Mouse (Mus musculus) intestine, postnatal 0 days (tissue): Measurements from ENCODE around the gene Slc8a1. TPM values are rescaled to one million over a fixed set of nuclear protein-coding genes. Genes with fewer than 3 reads are reported as not detected.

ENCODE experiments used
- ATAC-seq: fragments of 200-750 bp; cut with Nextera tagmentation; 2 replicates; pipeline ENCODE4 v1.8.0; 2017; ENCODE audit warnings: mild to moderate bottlenecking, moderate TSS enrichment, moderate library complexity
- H3K27ac ChIP-seq: fragments of 300-500 bp; sonication (generic); 2 replicates; pipeline ENCODE4 v1.5.1; 2014; ENCODE audit warnings: mild to moderate bottlenecking, low read depth, low read length, moderate library complexity
- H3K27me3 ChIP-seq: fragments of 300-500 bp; sonication (generic); replicated peaks from 2 replicates; pipeline ENCODE4 v1.6.1; 2014; ENCODE audit warnings: low read length, mixed read lengths; ENCODE audit not compliant: control insufficient read depth, insufficient read depth
- H3K36me3 ChIP-seq: fragments of 300-500 bp; sonication (generic); 2 replicates; pipeline ENCODE4 v1.6.1; 2014; ENCODE audit warnings: mild to moderate bottlenecking, moderate library complexity; ENCODE audit not compliant: control insufficient read depth, insufficient read depth
- H3K4me1 ChIP-seq: fragments of 300-500 bp; sonication (generic); replicated peaks from 2 replicates; pipeline ENCODE4 v1.6.1; 2014; ENCODE audit warnings: antibody characterized with exemption, low read length, mixed read lengths; ENCODE audit not compliant: control insufficient read depth, insufficient read depth
- H3K4me2 ChIP-seq: fragments of 300-500 bp; sonication (generic); replicated peaks from 2 replicates; pipeline ENCODE4 v1.6.1; 2014; ENCODE audit warnings: low read depth, mild to moderate bottlenecking, moderate library complexity
- H3K4me3 ChIP-seq: fragments of 300-500 bp; sonication (generic); 2 replicates; pipeline ENCODE4 v1.5.1; 2014; ENCODE audit warnings: low read depth, low read length
- H3K9ac ChIP-seq: fragments of 300-500 bp; sonication (generic); 2 replicates; pipeline ENCODE4 v1.6.1; 2014; ENCODE audit warnings: mild to moderate bottlenecking, low read depth, low read length
- H3K9me3 ChIP-seq: fragments of 300-500 bp; sonication (generic); 2 replicates; pipeline ENCODE4 v1.6.1; 2016; ENCODE audit warnings: mixed run types; ENCODE audit not compliant: control insufficient read depth
- CTCF ChIP-seq: sonication (generic); IDR thresholded peaks from 2 replicates; pipeline ENCODE4 v1.5.1; 2016; ENCODE audit warnings: low read depth, mild to moderate bottlenecking, control low read depth, antibody characterized with exemption, moderate library complexity
- WGBS: fragments of 180-500 bp; shearing (Covaris S2); extraction: QIAGEN DNeasy Blood & Tissue Kit; methylation state at CpG from one replicate; pipeline ENCODE4 v1.1.7; 2014; 5-methylcytosine and 5-hydroxymethylcytosine counted together
- polyA plus RNA-seq: library from polyadenylated mRNA; unstranded; fragments of >200 nt; fragmentation: Nextera tagmentation; extraction: Ambion mirVana; gene quantifications from 2 replicates; pipeline ENCODE4 v1.2.1, GENCODE M21; 2015

Slc8a1 gene
- polyA plus RNA-seq, 1 experiment from 2014 or later = 2.9 TPM

DNA sequence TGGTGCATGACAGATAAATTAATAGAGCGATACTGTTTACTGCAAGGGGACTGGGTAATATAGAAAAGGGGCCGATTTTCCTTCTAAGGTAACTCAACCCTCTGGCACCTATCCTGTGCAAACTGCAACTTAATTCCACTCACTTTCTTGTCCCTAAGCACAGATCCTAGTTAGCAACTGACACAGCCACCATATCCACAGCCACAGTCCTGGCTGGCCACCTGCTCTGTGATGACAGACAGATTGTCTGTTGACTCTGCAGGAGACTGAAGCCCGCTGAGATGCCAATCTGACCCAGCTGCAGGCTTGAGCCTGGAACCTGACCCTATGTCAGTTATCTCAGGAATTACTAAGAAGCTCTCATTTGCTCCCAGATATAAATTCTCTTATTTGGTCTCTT lies 62.0 kb downstream of the Slc8a1 start:
- H3K36me3 ChIP-seq = no peaks in the 10 kb centered on the region
- no peak overlapping the region for H3K4me2 ChIP-seq
- H3K9ac ChIP-seq = no peak overlapping the region
- ATAC-seq = no peak
- no peak overlapping the region for H3K27ac ChIP-seq
- H3K4me1 ChIP-seq = no peaks in the 10 kb centered on the region
- no peak for TF ChIP-seq CTCF
- peaks cover 9% of the 10 kb centered on the region for H3K27me3 ChIP-seq
- no peak overlapping the region for H3K4me3 ChIP-seq
- 70% methylated on average over 3 of the region's 3 CpGs for WGBS
- no peaks in the 10 kb centered on the region for H3K9me3 ChIP-seq

DNA sequence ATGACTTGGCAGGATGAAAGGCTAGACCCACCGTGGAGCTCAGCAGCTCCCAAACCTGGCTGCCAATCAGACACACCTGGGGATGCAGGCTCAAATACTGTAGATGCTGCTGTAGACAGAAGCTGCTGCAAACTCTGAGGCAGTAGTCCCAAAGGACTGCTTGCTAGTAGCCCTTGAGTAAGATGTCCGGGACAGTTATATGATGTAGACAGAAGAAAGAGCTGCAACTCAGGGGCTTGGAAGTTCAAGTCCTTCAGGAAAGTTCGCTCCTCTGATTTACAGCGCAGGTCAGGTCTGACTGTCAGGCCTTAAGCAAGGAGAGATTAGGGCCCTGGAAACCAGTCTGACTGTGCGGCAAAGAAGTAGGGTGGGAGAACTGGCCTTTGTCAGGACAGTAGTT lies 66.9 kb downstream of the Slc8a1 start:
- Histone ChIP-seq H3K27ac (no peak overlapping the region), H3K4me2 (no peak overlapping the region), H3K4me3 (no peak overlapping the region), H3K4me1 (no peaks in the 10 kb centered on the region), H3K9me3 (no peaks in the 10 kb centered on the region), H3K27me3 (peaks cover 24% of the 10 kb centered on the region), H3K9ac (no peak overlapping the region), H3K36me3 (no peaks in the 10 kb centered on the region)
- 41% methylated on average over 5 of the region's 5 CpGs for WGBS
- TF ChIP-seq CTCF = no peak
- no peak for ATAC-seq

DNA sequence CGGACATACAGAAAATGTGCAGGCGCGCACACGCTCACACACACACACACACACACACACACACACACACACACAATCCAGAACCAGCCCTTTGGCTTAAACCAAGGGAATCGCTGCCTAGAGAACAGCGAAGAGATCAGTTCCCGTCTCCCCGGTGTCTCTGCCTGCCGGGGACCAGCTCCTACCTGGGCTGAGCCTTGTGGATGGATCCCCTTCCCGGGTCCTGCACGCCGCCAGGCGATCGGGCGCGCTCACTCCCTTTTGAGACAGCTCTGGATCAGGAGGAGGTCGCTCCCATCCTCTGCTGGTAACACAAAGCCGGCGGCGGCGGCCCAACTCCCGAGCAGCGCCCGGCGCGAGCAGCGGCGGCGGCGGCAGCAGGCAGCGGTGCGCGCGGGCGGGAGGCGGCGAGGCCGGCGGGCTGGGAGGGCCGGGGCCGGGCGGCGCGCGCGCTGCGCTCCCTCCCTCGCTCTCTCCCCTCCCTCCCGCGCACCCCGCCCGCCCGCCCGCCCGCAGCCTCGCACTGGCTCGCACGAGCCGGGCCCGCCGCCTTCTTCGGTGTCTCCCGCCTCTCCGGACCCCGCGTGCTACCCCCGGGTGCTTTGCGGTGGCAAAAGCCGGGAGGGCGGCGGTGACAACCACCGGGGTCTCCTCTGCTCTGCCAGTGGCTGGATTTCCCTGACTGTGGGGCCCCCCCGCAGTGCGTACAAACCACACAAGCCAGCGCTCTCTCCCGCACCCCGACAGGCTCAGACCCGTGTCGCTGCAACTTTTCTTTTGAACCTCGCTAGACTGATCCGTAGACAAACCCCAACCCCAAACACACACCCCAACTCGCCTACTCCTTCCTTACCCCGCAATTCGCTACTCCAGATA lies 68.1 kb downstream of the Slc8a1 start:
- Histone ChIP-seq H3K4me2 (peak overlapping the region; percentile 91), H3K27ac (peak overlapping the region; percentile 50), H3K9me3 (no peaks in the 10 kb centered on the region), H3K36me3 (no peaks in the 10 kb centered on the region), H3K9ac (peak overlapping the region; percentile 64), H3K27me3 (peaks cover 24% of the 10 kb centered on the region), H3K4me1 (no peaks in the 10 kb centered on the region), H3K4me3 (peak overlapping the region; percentile 65)
- no peak for TF ChIP-seq CTCF
- peak; percentile 67 for ATAC-seq
- under 1% methylated on average over 56 of the region's 84 CpGs for WGBS

DNA sequence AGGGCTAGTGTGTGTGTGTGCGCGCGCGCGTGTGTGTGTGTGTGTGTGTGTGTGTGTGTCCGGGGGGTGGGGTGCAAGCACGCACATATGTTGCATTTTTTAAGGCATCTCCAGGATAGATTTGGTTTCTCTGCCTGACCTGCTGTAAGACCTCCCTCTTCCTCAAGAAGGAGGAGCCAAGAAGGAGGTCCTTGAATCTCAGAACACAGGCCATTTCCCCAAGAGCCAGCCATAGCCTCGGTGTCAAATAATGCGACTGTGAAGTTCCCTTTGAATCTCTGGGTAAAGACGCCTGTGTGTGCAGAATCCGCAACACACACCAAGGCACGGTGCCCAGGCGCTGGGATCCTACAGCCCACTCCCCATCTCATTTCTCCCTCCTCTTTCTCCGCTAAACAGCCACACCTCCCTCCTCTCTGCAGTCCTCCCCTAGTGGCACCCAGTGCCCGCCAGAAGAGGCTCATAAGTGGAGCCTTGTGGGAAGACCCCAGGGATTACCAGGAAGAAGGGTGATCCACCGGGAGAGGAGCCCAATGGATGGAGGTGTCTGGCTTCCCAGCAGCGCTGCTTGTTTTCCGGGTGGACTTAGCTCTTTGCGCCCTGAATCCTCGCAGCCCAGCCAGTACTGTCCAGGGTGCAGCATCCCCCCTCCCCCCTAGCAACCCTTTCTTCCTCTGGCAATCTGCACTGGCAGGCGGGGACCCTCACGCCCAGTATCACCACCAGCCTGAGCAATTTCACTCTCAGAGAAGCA lies 68.9 kb downstream of the Slc8a1 start:
- H3K9me3 ChIP-seq = no peaks in the 10 kb centered on the region
- peaks cover 24% of the 10 kb centered on the region for H3K27me3 ChIP-seq
- peak; percentile 36; the same call in 1 of the 2 replicates for ATAC-seq
- peak overlapping the region; percentile 50; the same call in 1 of the 2 replicates for H3K27ac ChIP-seq
- TF ChIP-seq CTCF = no peak
- peak overlapping the region; percentile 64; the same call in 1 of the 2 replicates for H3K9ac ChIP-seq
- no peaks in the 10 kb centered on the region for H3K4me1 ChIP-seq
- peak overlapping the region; percentile 65 for H3K4me3 ChIP-seq
- peak overlapping the region; percentile 91 for H3K4me2 ChIP-seq
- under 1% methylated on average over 22 of the region's 22 CpGs for WGBS
- no peaks in the 10 kb centered on the region for H3K36me3 ChIP-seq

DNA sequence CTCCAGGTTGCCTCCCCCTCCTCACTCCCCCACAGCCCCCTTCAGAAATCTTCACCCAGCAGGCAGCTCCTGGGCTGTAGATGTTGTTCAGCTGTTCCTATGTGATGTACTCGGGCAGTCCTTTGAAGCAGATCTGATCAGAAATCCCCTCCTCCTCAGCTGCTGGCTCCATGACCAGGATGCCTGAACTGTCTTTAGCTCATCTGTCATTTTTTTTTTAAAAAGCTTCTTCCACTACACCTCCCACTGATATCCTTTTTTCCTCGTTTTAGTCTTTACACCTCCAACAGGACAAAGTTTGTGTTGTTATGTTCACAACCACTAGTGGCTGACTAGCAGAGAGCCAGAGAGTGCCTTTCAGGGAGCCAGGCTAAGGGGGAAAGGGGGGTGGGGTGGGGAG lies 69.7 kb downstream of the Slc8a1 start:
- WGBS = 21% methylated on average over 2 of the region's 2 CpGs
- Histone ChIP-seq H3K36me3 (no peaks in the 10 kb centered on the region), H3K9me3 (no peaks in the 10 kb centered on the region), H3K27me3 (peaks cover 24% of the 10 kb centered on the region), H3K4me3 (peak overlapping the region; percentile 65; the same call in 1 of the 2 replicates), H3K4me1 (no peaks in the 10 kb centered on the region), H3K4me2 (peak overlapping the region; percentile 91), H3K9ac (no peak overlapping the region), H3K27ac (no peak overlapping the region)
- TF ChIP-seq CTCF = no peak
- ATAC-seq = no peak

DNA sequence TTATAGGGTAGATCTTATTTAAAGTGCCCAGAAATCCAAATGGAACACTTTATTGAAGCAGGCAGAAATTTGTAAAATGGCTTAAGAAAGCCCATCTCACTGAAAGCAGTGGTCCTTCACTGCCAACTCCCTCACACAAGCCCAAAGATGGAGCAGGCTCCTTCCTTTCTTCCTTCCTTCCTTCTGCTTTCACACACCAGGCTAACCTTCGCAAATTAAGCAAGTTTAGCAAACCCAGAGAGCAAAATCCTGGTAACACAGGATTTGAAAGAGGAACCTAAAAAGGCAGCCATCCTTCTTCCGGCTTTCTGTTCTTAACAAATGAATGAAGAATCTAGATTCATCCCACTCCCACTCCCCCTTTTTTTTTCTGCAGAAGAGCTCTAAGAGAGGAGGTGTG lies 70.2 kb downstream of the Slc8a1 start:
- no peak overlapping the region for H3K9ac ChIP-seq
- peaks cover 24% of the 10 kb centered on the region for H3K27me3 ChIP-seq
- H3K4me3 ChIP-seq = no peak overlapping the region
- no peak overlapping the region for H3K27ac ChIP-seq
- no peak for TF ChIP-seq CTCF
- H3K9me3 ChIP-seq = no peaks in the 10 kb centered on the region
- H3K4me2 ChIP-seq = no peak overlapping the region
- H3K36me3 ChIP-seq = no peaks in the 10 kb centered on the region
- WGBS = 84% methylated on average over 2 of the region's 2 CpGs
- no peak for ATAC-seq
- no peaks in the 10 kb centered on the region for H3K4me1 ChIP-seq
